Mouse (Mus musculus) limb, embryonic 12.5 days (tissue): ENCODE measurements around the gene Epdr1. TPM values are rescaled to one million over a fixed set of nuclear protein-coding genes. Genes with fewer than 3 reads are reported as not detected.

ENCODE experiments used
- ATAC-seq: fragments of 200-750 bp; cut with Nextera tagmentation; 2 replicates; pipeline ENCODE4 v1.8.0; 2017; ENCODE audit warnings: low read depth, moderate TSS enrichment; ENCODE audit not compliant: insufficient number of reproducible peaks, insufficient read depth, low FRiP score, low TSS enrichment
- H3K27ac ChIP-seq: fragments of 300-500 bp; sonication (generic); 2 replicates; pipeline ENCODE4 v1.5.1; 2016; ENCODE audit warnings: mild to moderate bottlenecking, moderate library complexity
- H3K27me3 ChIP-seq: fragments of 300-500 bp; sonication (generic); 2 replicates; pipeline ENCODE4 v1.6.1; 2016; ENCODE audit warnings: mild to moderate bottlenecking, moderate library complexity
- H3K36me3 ChIP-seq: fragments of 300-500 bp; sonication (generic); 2 replicates; pipeline ENCODE4 v1.6.1; 2016; ENCODE audit warnings: mild to moderate bottlenecking, moderate library complexity
- H3K4me1 ChIP-seq: fragments of 300-500 bp; sonication (generic); replicated peaks from 2 replicates; pipeline ENCODE4 v1.6.1; 2016
- H3K4me2 ChIP-seq: fragments of 300-500 bp; sonication (generic); 2 replicates; pipeline ENCODE4 v1.6.1; 2016; ENCODE audit warnings: mild to moderate bottlenecking, moderate library complexity
- H3K4me3 ChIP-seq: fragments of 300-500 bp; sonication (generic); replicated peaks from 2 replicates; pipeline ENCODE4 v1.5.1; 2016; ENCODE audit warnings: mild to moderate bottlenecking
- H3K9ac ChIP-seq: fragments of 300-500 bp; sonication (generic); replicated peaks from 2 replicates; pipeline ENCODE4 v1.6.1; 2016; ENCODE audit warnings: mild to moderate bottlenecking, moderate library complexity
- H3K9me3 ChIP-seq: fragments of 300-500 bp; sonication (generic); 2 replicates; pipeline ENCODE4 v1.6.1; 2016; ENCODE audit warnings: mild to moderate bottlenecking, moderate library complexity
- WGBS: fragments of 180-500 bp; shearing (Covaris S2); methylation state at CpG from one replicate; pipeline ENCODE4 v1.1.7; 2016; 5-methylcytosine and 5-hydroxymethylcytosine counted together
- polyA plus RNA-seq: library from polyadenylated mRNA; unstranded; fragments of >200 nt; fragmentation: Nextera tagmentation; extraction: Ambion mirVana; gene quantifications from 2 replicates; pipeline ENCODE4 v1.2.1, GENCODE M21; 2016

Gene Epdr1
- 12.8 and 12.9 TPM in 2 replicates for polyA plus RNA-seq

DNA sequence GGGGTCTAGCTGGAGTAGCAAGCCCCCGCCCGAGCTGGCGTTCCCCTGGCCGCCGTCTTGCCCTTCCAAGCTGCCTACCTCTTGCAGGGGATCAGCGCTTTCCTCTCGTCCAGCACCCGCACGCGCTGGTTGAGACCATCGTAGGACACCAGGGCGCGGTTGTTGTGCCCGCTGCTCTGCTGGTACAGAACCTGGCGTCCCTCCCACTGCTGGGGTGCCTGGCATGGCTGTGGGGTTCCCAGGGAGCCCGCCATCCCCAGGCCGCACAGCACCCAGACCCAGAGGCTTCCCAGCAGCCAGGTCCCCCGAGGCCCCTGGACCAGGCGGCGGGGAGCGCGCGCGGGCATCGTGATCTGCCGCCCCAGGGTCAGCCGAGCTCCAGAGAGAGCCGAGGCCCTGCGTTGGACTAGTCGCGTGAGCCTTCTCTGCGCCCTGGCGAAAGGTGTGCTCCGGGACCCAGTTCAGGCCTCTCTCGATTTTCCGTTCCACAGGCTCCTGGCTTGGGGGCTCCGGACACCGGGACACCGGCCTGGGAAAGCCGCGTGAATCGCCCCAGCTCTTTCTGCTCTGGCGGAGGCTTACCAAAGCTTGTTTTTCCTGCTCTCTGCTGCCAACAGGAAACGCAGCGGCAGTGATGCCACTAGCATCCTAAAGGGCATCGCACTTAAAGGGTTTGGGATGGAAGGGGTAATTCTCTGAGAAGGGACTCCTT, at the start of gene Epdr1:
Gene Epdr1, minus strand, starts transcription at position 712 of the 712 bp plus-strand sequence.
- Histone ChIP-seq H3K4me2 (peak within 1 kb of the TSS; percentile 95), H3K27me3 (peaks cover 31% of the 10 kb centered on the region), H3K36me3 (no peaks in the 10 kb centered on the region), H3K4me1 (peaks cover 7% of the 10 kb centered on the region), H3K4me3 (peak within 1 kb of the TSS; percentile 70), H3K27ac (no peak within 1 kb of the TSS), H3K9me3 (no peaks in the 10 kb centered on the region), H3K9ac (peak within 1 kb of the TSS; percentile 84)
- under 1% methylated on average over 46 of the region's 46 CpGs for WGBS
- ATAC-seq, result peak; percentile 76

DNA sequence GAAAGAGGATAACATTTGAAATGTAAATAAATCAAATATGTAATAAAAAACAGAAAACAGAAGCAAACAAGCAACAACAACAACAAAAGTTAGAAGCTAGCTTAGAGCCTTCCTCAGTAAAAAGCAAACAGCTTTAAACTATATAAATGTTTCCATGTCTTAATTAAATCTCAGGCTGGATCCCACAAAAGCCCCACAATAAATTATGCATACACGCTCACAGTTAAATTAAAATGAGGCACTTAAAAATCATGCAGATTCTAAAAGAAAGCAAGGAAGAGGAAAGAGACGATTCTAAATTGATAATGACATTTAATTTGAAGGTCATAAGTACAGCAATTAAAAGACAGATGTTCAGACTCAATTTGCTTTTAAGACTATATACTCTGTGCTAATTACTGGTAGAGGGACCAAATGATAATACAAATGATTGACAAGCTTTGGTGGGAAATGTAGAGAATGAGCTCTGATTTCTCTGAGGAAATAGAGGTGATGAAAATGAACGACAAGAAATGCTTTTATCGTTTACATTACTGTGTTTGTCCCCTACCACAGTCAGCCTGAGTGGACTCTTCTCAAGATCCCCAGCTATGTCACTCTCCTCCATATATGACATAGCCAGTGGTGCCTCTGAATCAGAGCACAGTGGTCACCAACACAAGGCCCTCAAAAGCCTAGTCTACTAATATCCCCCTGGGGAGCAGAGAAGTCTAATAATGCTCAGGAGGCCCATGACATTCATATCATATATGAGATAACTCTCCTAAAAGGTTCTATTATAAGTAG, 48.8 kb upstream of the Epdr1 start:
- H3K27me3 ChIP-seq, result no peaks in the 10 kb centered on the region
- WGBS, result 80% methylated on average over 4 of the region's 4 CpGs
- no peak for ATAC-seq

DNA sequence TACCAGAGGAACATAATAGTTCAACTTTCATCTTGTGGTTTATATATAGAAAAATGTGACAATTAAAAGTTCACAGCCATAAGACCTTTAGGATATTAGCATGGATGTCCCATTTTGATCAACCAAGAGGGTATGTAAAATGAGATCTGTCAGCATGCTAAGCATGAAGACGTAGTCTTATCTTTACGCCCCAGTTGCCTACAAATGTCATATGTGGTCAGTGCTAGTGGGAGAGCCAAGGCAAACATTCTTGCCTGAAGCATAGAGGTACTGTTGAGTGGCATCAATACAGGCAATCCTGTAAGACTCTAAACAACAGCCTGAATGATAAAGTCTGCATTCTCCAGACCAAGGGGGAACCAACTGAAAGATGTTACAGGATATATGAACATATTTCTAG, 32.7 kb upstream of the Epdr1 start:
- no peak overlapping the region for H3K27ac ChIP-seq
- H3K27me3 ChIP-seq, result no peaks in the 10 kb centered on the region
- no peaks in the 10 kb centered on the region for H3K4me1 ChIP-seq
- no peak for ATAC-seq
- H3K9me3 ChIP-seq, result no peaks in the 10 kb centered on the region
- no peaks in the 10 kb centered on the region for H3K36me3 ChIP-seq
- H3K9ac ChIP-seq, result no peak overlapping the region
- no peak overlapping the region for H3K4me3 ChIP-seq
- no peak overlapping the region for H3K4me2 ChIP-seq
- WGBS, result 88% methylated on average over 2 of the region's 2 CpGs

More for the DNA sequence above, 48.8 kb upstream of the Epdr1 start:
- Histone ChIP-seq H3K36me3 (no peaks in the 10 kb centered on the region), H3K9me3 (no peaks in the 10 kb centered on the region), H3K4me1 (no peaks in the 10 kb centered on the region), H3K9ac (no peak overlapping the region), H3K27ac (no peak overlapping the region), H3K4me2 (no peak overlapping the region), H3K4me3 (no peak overlapping the region)

DNA sequence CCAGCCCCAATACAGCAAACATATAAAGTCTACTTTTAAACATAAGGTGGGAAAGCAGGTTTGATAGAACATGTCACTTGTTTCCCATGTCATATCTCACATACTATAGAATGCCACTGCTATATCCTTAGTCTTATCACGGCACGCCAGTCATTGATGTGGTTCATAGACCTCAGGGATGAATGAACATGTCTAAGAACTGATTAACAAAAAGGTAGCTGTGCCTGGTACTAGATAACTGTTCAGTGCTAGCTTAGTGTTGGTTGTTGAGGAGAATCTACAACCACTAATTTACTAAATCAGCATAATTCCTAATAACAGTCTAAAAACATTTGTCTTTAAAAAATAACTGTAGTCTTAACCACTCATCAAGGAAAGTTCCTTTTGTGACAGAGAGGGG, 30.1 kb upstream of the Epdr1 start:
- H3K27ac ChIP-seq, result no peak overlapping the region
- no peak overlapping the region for H3K9ac ChIP-seq
- ATAC-seq, result no peak
- 85% methylated on average over 2 of the region's 2 CpGs for WGBS
- no peak overlapping the region for H3K4me2 ChIP-seq
- H3K36me3 ChIP-seq, result no peaks in the 10 kb centered on the region
- no peaks in the 10 kb centered on the region for H3K9me3 ChIP-seq
- H3K27me3 ChIP-seq, result no peaks in the 10 kb centered on the region
- no peaks in the 10 kb centered on the region for H3K4me1 ChIP-seq
- H3K4me3 ChIP-seq, result no peak overlapping the region

DNA sequence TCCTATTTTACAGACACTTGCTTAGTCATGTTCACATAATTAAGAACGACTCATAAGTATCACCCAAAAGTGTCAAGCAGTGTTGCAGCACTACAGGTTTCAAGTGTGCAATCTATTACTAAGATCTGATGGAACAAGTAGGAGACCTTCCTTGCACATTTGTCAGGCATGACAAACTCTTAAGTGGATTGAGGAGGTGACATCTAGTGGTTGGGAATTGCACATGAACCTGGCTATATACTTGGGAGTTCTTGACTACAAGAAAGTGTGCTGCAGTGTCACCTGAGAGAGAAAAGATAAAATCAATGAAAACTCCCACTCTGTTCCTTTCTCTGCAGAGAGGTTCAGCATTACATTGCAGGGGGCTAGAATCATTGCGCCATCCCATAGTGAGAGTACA, 24.5 kb upstream of the Epdr1 start:
- Histone ChIP-seq H3K4me3 (no peak overlapping the region), H3K4me1 (no peaks in the 10 kb centered on the region), H3K9me3 (no peaks in the 10 kb centered on the region), H3K27ac (no peak overlapping the region), H3K27me3 (no peaks in the 10 kb centered on the region), H3K36me3 (no peaks in the 10 kb centered on the region), H3K4me2 (no peak overlapping the region), H3K9ac (no peak overlapping the region)
- 60% methylated on average over 2 of the region's 2 CpGs for WGBS
- ATAC-seq, result no peak

DNA sequence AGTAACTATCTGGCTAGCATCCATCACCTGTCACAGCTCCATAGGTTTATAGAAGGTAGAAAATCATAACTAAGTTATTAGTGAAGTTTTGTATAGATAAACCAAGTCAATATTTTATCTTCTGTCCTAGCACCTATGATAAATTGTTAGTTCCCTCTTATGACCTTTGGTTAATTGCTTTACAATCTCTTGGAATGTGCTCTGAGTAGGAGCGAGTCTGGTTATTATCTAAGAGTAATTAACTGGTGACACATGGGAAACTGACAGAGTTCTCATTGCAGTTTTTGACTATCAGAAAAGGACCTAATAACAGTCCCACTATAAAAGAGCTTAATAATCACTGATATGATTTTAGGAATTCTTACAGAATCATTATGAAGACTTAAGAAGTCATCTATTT, 23.8 kb upstream of the Epdr1 start:
- Histone ChIP-seq H3K36me3 (no peaks in the 10 kb centered on the region), H3K27me3 (no peaks in the 10 kb centered on the region), H3K4me2 (no peak overlapping the region), H3K9me3 (no peaks in the 10 kb centered on the region), H3K27ac (no peak overlapping the region), H3K9ac (no peak overlapping the region), H3K4me3 (no peak overlapping the region), H3K4me1 (no peaks in the 10 kb centered on the region)
- 11% methylated on average over 1 of the region's 1 CpGs for WGBS
- no peak for ATAC-seq

DNA sequence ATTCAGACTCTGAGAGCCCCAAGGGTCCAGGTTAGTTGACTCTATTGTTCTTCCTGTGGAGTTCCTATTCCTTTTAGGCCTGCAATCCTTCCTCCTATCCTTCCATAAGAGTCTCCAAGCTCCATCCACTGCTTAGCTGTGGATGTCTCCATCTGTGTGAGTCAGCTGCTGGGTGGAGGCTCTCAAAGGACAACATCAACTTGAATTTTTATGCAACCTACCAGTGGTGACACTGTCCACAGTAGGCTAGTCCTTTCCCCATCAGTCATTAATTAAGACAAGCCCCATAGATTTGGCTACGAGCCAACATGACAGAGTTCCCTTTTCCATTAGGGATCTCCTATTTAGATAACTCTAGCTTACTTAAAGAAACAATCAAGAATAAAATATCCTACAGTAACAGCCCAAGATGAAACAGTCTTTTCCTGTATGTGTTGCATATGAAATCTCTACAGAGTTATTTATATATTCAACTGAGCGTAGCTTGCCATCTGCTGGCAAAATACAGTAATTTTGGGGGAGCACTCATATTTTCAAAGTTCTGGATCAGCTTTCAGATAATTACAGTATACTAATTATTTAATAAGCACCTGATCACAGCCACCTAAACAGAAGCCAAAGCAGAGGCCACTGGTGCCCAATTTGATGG, 20.6 kb upstream of the Epdr1 start:
- no peak for ATAC-seq
- Histone ChIP-seq H3K9ac (no peak overlapping the region), H3K27me3 (no peaks in the 10 kb centered on the region), H3K4me3 (no peak overlapping the region), H3K9me3 (no peaks in the 10 kb centered on the region), H3K27ac (no peak overlapping the region), H3K4me1 (no peaks in the 10 kb centered on the region), H3K36me3 (no peaks in the 10 kb centered on the region), H3K4me2 (no peak overlapping the region)
- WGBS, result 79% methylated on average over 2 of the region's 2 CpGs

DNA sequence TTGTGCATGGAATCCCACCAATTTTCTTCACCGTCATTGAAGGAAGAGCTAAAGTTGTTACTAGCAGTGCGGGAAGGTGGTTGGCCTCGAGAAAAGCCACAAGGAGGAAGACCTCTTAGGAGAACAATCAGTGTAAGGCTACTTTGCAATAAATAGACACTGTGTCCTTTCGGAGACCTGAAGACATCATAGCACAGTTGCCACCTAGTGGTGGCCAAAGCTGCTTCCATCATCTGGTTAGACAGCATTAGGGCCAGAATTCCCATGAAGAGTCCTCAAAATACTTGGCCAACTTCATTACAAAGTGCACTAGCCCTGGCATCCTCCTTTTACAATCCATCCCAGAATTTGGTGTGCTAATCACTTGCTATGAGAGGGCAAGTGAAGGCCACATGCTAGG, 16.4 kb upstream of the Epdr1 start:
- Histone ChIP-seq H3K27ac (no peak overlapping the region), H3K4me1 (no peaks in the 10 kb centered on the region), H3K27me3 (no peaks in the 10 kb centered on the region), H3K9me3 (no peaks in the 10 kb centered on the region), H3K4me3 (no peak overlapping the region), H3K4me2 (no peak overlapping the region), H3K9ac (no peak overlapping the region), H3K36me3 (no peaks in the 10 kb centered on the region)
- 77% methylated on average over 4 of the region's 4 CpGs for WGBS
- no peak for ATAC-seq

DNA sequence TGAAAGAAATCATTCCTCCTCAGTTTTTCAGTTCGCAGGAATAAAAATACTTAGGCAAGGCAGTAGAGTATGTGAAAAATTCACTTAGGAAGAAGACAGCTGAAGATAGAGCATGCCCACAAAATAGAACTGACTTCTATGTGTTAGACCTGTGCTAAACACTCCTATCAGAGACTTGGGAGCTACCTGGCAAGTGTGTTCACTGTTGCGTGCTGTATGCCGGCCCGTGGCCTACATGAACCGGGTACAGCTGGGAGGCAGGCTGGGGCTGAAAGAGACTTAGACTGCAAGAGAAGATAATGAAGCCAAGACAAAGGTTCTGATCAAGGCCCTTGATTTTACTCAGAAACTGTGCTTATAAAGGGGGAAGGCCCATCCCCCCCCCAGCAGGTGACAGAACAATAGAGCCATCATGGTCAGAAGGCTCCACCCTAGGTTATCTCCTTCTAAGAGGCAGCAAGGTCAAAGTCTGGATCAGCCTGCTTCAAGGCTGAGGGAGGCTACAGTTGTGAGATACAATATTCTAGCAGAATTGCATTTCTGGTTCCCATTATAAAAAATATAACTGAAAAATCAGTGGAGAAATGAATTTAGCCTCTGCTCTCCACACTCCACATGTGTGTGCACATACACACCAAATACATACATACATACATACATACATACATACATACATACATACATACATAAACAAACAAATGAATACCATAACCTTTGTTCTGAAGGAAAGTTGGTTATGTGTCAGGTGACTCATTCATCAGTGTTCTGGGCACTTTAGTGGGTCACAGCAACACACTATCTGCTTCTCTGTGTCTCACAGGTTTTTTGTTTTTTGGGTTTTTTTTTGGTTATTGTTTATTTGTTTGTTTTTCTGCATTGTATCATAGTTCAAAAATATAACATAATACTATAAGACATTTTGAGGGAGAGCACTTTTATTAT, 11.3 kb upstream of the Epdr1 start:
- H3K4me1 ChIP-seq, result no peaks in the 10 kb centered on the region
- no peaks in the 10 kb centered on the region for H3K36me3 ChIP-seq
- H3K9ac ChIP-seq, result no peak overlapping the region
- H3K27ac ChIP-seq, result no peak overlapping the region
- no peak overlapping the region for H3K4me3 ChIP-seq
- ATAC-seq, result no peak
- no peaks in the 10 kb centered on the region for H3K27me3 ChIP-seq
- no peak overlapping the region for H3K4me2 ChIP-seq
- no peaks in the 10 kb centered on the region for H3K9me3 ChIP-seq
- 91% methylated on average over 5 of the region's 5 CpGs for WGBS

DNA sequence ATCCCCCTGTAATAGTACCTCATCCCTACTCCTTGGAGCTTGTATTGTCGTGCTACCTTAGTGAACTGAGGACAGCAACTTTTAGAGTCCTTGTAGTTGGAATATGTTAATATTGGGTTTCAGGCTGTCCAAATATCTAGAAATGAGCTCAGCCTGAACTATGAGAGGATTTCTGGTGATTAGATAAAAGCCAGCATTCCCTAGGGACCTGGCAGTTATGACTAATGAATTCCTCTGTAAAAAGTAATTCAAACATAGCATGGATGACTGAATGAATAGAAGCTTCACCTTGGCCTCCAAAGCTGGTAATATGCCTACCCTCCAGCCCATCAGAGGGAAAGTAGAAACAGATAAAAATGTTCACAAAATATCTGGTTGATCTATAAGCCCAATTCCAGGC, 6.7 kb upstream of the Epdr1 start:
- Histone ChIP-seq H3K4me1 (peaks cover 7% of the 10 kb centered on the region), H3K9ac (no peak overlapping the region), H3K4me2 (no peak overlapping the region), H3K27me3 (peaks cover 27% of the 10 kb centered on the region), H3K9me3 (no peaks in the 10 kb centered on the region), H3K36me3 (no peaks in the 10 kb centered on the region), H3K4me3 (no peak overlapping the region), H3K27ac (no peak overlapping the region)
- ATAC-seq, result no peak
- WGBS, result 72% methylated on average over 1 of the region's 1 CpGs
